Mouse (Mus musculus): ENCODE results near the gene Il17rd.

Il17rd gene

GRCm38 (mm10) chr14:27096779-27097178 is 58.0 kb downstream of the Il17rd start:
- DNase-seq = peak; percentile 89

GRCm38 (mm10) chr14:27101735-27102134 is 63.0 kb downstream of the Il17rd start:
- DNase-seq = no peak

- no peak for DNase-seq
Measured at GRCm38 (mm10) chr14:27102720-27103119, 64.0 kb downstream of the Il17rd start.

- DNase-seq = peak; percentile 23
Measured at GRCm38 (mm10) chr14:27105731-27106457, 67.2 kb downstream of the Il17rd start.

- DNase-seq = peak; percentile 67
Measured at GRCm38 (mm10) chr14:27108748-27109504, 70.2 kb downstream of the Il17rd start.

- DNase-seq = peak; percentile 75
Measured at GRCm38 (mm10) chr14:27114362-27115274, 75.9 kb downstream of the Il17rd start, which contains the start of gene Arhgef3. Arhgef3 (plus strand) TSS chr14:27114899.

GRCm38 (mm10) chr14:27115275-27115660 is 76.5 kb downstream of the Il17rd start:
- no peak for DNase-seq

GRCm38 (mm10) chr14:27115991-27116390 is 77.2 kb downstream of the Il17rd start:
- DNase-seq = no peak

GRCm38 (mm10) chr14:27116577-27117165 is 77.9 kb downstream of the Il17rd start:
- no peak for DNase-seq

GRCm38 (mm10) chr14:27118546-27118945 is 79.8 kb downstream of the Il17rd start:
- no peak for DNase-seq

- no peak for DNase-seq
Measured at GRCm38 (mm10) chr14:27122646-27123045, 83.9 kb downstream of the Il17rd start.

- peak; percentile 37 for DNase-seq
Measured at GRCm38 (mm10) chr14:27123543-27123942, 84.8 kb downstream of the Il17rd start.

GRCm38 (mm10) chr14:27130031-27130430 is 91.3 kb downstream of the Il17rd start:
- DNase-seq = no peak

GRCm38 (mm10) chr14:27130676-27131075 is 91.9 kb downstream of the Il17rd start:
- no peak for DNase-seq

- DNase-seq = peak; percentile 16
Measured at GRCm38 (mm10) chr14:27131521-27131920, 92.8 kb downstream of the Il17rd start.

- no peak for DNase-seq
Measured at GRCm38 (mm10) chr14:27138891-27139290, 100.2 kb downstream of the Il17rd start.

- no peak for DNase-seq
Measured at GRCm38 (mm10) chr14:27139968-27140367, 101.2 kb downstream of the Il17rd start.

- DNase-seq = no peak
Measured at GRCm38 (mm10) chr14:27141486-27141885, 102.7 kb downstream of the Il17rd start.

GRCm38 (mm10) chr14:27142680-27143079 is 103.9 kb downstream of the Il17rd start:
- no peak for DNase-seq

- peak; percentile 39 for DNase-seq
Measured at GRCm38 (mm10) chr14:27145171-27146045, 106.7 kb downstream of the Il17rd start.

- no peak for DNase-seq
Measured at GRCm38 (mm10) chr14:27147726-27148125, 109.0 kb downstream of the Il17rd start.

- DNase-seq = no peak
Measured at GRCm38 (mm10) chr14:27149401-27149800, 110.7 kb downstream of the Il17rd start.
